Mouse (Mus musculus): ENCODE data around the gene Tenm2. TPM values are rescaled to one million over a fixed set of nuclear protein-coding genes. Genes with fewer than 3 reads are reported as not detected.

The Tenm2 gene
- polyA plus RNA-seq, 1 experiment from 2014 or later: 0.16 TPM

- Histone ChIP-seq H3K27ac (ENCODE audit: low read length) (no peak overlapping the region), H3K4me3 (ENCODE audit: low read depth, low read length) (no peak overlapping the region), H3K4me2 (replicated peaks; ENCODE audit: low read depth, low read length) (no peak overlapping the region), H3K9me3 (ENCODE audit: low read length) (no peaks in the 10 kb centered on the region), H3K9ac (replicated peaks; ENCODE audit: low read depth) (no peak overlapping the region), H3K4me1 (ENCODE audit: insufficient read depth, low read depth, low read length) (peaks cover 6% of the 10 kb centered on the region; the same call in 1 of the 2 replicates), H3K27me3 (replicated peaks; ENCODE audit: insufficient read depth, low read length) (no peaks in the 10 kb centered on the region), H3K36me3 (ENCODE audit: insufficient read depth, low read length) (no peaks in the 10 kb centered on the region)
- ATAC-seq (no peak), DNase-seq (ENCODE audit: low spot score) (no peak)
- WGBS: 90% methylated on average over 10 of the region's 10 CpGs
- TF ChIP-seq EP300 (IDR thresholded peaks at IDR 0.05): no peak
- no peak for TF ChIP-seq CTCF (IDR thresholded peaks at IDR 0.05)
Measured at GRCm38 (mm10) chr11:35968291-35968690, 1267.5 kb downstream of the Tenm2 start.

DNA sequence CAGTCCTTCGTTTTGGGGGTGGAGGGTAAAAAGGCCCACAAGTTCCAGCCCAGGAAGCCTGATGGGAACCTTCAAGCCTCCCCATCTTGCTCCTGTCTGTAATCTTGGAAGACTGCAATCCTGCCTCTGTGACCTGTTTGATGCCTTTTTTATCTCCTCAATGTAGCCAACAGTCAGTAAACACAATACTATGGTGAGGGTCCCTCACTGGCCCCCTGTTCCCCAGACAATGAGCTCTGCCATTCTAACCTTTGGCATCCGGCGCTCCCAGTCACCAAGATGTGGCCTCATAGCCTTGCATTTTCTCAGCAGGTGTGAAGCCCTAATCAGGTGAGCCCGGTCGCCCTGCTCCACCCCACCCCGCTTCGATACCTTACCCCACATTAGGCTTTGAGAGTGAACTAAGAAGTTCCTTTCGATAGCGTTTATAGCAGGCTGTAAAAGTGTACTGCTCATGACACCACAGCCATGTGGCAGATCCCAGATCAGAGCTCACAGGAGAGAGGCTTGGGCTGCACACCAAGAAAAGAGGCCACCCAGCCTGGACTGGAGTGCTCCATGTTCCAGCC, 1271.7 kb downstream of the Tenm2 start:
- H3K4me1 ChIP-seq (ENCODE audit: insufficient read depth, low read depth, low read length): peaks cover 4% of the 10 kb centered on the region; the same call in 1 of the 2 replicates
- TF ChIP-seq EP300 (IDR thresholded peaks at IDR 0.05): no peak
- no peak for TF ChIP-seq CTCF (IDR thresholded peaks at IDR 0.05)
- no peaks in the 10 kb centered on the region for H3K36me3 ChIP-seq (ENCODE audit: insufficient read depth, low read length)
- H3K4me2 ChIP-seq (replicated peaks; ENCODE audit: low read depth, low read length): no peak overlapping the region
- H3K9ac ChIP-seq (replicated peaks; ENCODE audit: low read depth): no peak overlapping the region
- ATAC-seq (no peak), DNase-seq (ENCODE audit: low spot score) (no peak)
- WGBS: 68% methylated on average over 9 of the region's 9 CpGs
- no peaks in the 10 kb centered on the region for H3K9me3 ChIP-seq (ENCODE audit: low read length)
- no peak overlapping the region for H3K4me3 ChIP-seq (ENCODE audit: low read depth, low read length)
- H3K27me3 ChIP-seq (replicated peaks; ENCODE audit: insufficient read depth, low read length): no peaks in the 10 kb centered on the region
- peak overlapping the region; percentile 78 for H3K27ac ChIP-seq (ENCODE audit: low read length)

DNA sequence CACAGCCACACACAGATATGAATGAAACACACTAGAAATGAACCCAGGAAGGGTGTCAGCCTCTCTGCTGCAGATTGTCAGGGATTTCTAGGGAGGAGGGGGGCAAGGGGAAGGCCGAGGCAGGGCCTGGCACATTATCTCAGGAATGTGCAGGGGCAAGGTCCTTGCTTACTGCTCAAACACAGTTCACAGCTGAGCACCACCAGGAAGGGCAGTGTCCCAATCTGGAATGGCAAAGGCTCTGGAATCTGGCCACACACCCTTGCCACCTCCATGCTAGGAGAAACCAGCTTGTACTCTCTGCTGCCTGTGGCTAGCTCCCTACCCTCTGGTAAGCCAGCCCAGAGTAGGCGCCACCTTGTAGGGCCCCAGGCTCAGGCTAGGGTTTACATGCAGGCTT, 1272.2 kb downstream of the Tenm2 start:
- H3K36me3 ChIP-seq (ENCODE audit: insufficient read depth, low read length): no peaks in the 10 kb centered on the region
- TF ChIP-seq EP300 (IDR thresholded peaks at IDR 0.05) (peak; percentile 27; the same call in 1 of the 2 replicates), CTCF (IDR thresholded peaks at IDR 0.05) (no peak)
- no peak overlapping the region for H3K9ac ChIP-seq (replicated peaks; ENCODE audit: low read depth)
- H3K4me1 ChIP-seq (ENCODE audit: insufficient read depth, low read depth, low read length): peaks cover 4% of the 10 kb centered on the region; the same call in 1 of the 2 replicates
- H3K9me3 ChIP-seq (ENCODE audit: low read length): no peaks in the 10 kb centered on the region
- ATAC-seq (peak; percentile 86), DNase-seq (ENCODE audit: low spot score) (peak; percentile 66)
- peak overlapping the region; percentile 78 for H3K27ac ChIP-seq (ENCODE audit: low read length)
- H3K27me3 ChIP-seq (replicated peaks; ENCODE audit: insufficient read depth, low read length): no peaks in the 10 kb centered on the region
- WGBS: 50% methylated on average over 2 of the region's 2 CpGs
- H3K4me3 ChIP-seq (ENCODE audit: low read depth, low read length): no peak overlapping the region
- no peak overlapping the region for H3K4me2 ChIP-seq (replicated peaks; ENCODE audit: low read depth, low read length)

- Histone ChIP-seq H3K9ac (replicated peaks; ENCODE audit: low read depth) (no peak overlapping the region), H3K4me1 (ENCODE audit: insufficient read depth, low read depth, low read length) (peaks cover 4% of the 10 kb centered on the region; the same call in 1 of the 2 replicates), H3K9me3 (ENCODE audit: low read length) (no peaks in the 10 kb centered on the region), H3K4me3 (ENCODE audit: low read depth, low read length) (no peak overlapping the region), H3K27me3 (replicated peaks; ENCODE audit: insufficient read depth, low read length) (no peaks in the 10 kb centered on the region), H3K36me3 (ENCODE audit: insufficient read depth, low read length) (no peaks in the 10 kb centered on the region), H3K4me2 (replicated peaks; ENCODE audit: low read depth, low read length) (no peak overlapping the region), H3K27ac (ENCODE audit: low read length) (no peak overlapping the region)
- ATAC-seq (no peak), DNase-seq (ENCODE audit: low spot score) (no peak)
- 92% methylated on average over 2 of the region's 2 CpGs for WGBS
- TF ChIP-seq CTCF (IDR thresholded peaks at IDR 0.05) (no peak), EP300 (IDR thresholded peaks at IDR 0.05) (no peak)
Measured at GRCm38 (mm10) chr11:35962431-35962830, 1273.3 kb downstream of the Tenm2 start.

GRCm38 (mm10) chr11:35959270-35959669, 1276.5 kb downstream of the Tenm2 start:
- Histone ChIP-seq H3K4me3 (ENCODE audit: low read depth, low read length) (no peak overlapping the region), H3K4me1 (ENCODE audit: insufficient read depth, low read depth, low read length) (peaks cover 4% of the 10 kb centered on the region; the same call in 1 of the 2 replicates), H3K27me3 (replicated peaks; ENCODE audit: insufficient read depth, low read length) (no peaks in the 10 kb centered on the region), H3K27ac (ENCODE audit: low read length) (no peak overlapping the region), H3K9me3 (ENCODE audit: low read length) (no peaks in the 10 kb centered on the region), H3K36me3 (ENCODE audit: insufficient read depth, low read length) (no peaks in the 10 kb centered on the region), H3K4me2 (replicated peaks; ENCODE audit: low read depth, low read length) (no peak overlapping the region), H3K9ac (replicated peaks; ENCODE audit: low read depth) (no peak overlapping the region)
- DNase-seq (ENCODE audit: low spot score) (no peak), ATAC-seq (no peak)
- TF ChIP-seq EP300 (IDR thresholded peaks at IDR 0.05) (no peak), CTCF (IDR thresholded peaks at IDR 0.05) (no peak)
- 62% methylated on average over 3 of the region's 3 CpGs for WGBS

Measured in lung, postnatal 0 days (tissue).